Mouse (Mus musculus) kidney, postnatal 0 days (tissue): ENCODE data around the gene Cass4. TPM values are rescaled to one million over a fixed set of nuclear protein-coding genes. Genes with fewer than 3 reads are reported as not detected.

ENCODE experiments used
- ATAC-seq: fragments of 200-750 bp; cut with Nextera tagmentation; replicated peaks from 2 replicates; pipeline ENCODE4 v1.8.0; 2017; ENCODE audit warnings: low read depth, moderate number of reproducible peaks, moderate TSS enrichment, moderate library complexity; ENCODE audit not compliant: low FRiP score
- DNase-seq: peaks from one replicate; pipeline ENCODE4 v3.0.0-alpha.2; 2016; ENCODE audit warnings: low spot score
- H3K27ac ChIP-seq: fragments of 300-500 bp; sonication (generic); 2 replicates; pipeline ENCODE4 v1.5.1; 2014; ENCODE audit warnings: mild to moderate bottlenecking
- H3K27me3 ChIP-seq: fragments of 300-500 bp; sonication (generic); 2 replicates; pipeline ENCODE4 v1.6.1; 2014; ENCODE audit warnings: low read length, mixed read lengths; ENCODE audit not compliant: insufficient read depth
- H3K36me3 ChIP-seq: fragments of 300-500 bp; sonication (generic); 2 replicates; pipeline ENCODE4 v1.6.1; 2014; ENCODE audit warnings: low read length, mixed read lengths; ENCODE audit not compliant: insufficient read depth
- H3K4me1 ChIP-seq: fragments of 300-500 bp; sonication (generic); replicated peaks from 2 replicates; pipeline ENCODE4 v1.6.1; 2014; ENCODE audit warnings: antibody characterized with exemption, low read length, mixed read lengths; ENCODE audit not compliant: insufficient read depth
- H3K4me2 ChIP-seq: fragments of 300-500 bp; sonication (generic); 2 replicates; pipeline ENCODE4 v1.6.1; 2014; ENCODE audit warnings: mild to moderate bottlenecking, low read length, moderate library complexity, mixed read lengths
- H3K4me3 ChIP-seq: fragments of 300-500 bp; sonication (generic); replicated peaks from 2 replicates; pipeline ENCODE4 v1.5.1; 2014; ENCODE audit warnings: low read depth, low read length
- H3K9ac ChIP-seq: fragments of 300-500 bp; sonication (generic); 2 replicates; pipeline ENCODE4 v1.6.1; 2014; ENCODE audit warnings: low read depth, low read length
- H3K9me3 ChIP-seq: fragments of 300-500 bp; sonication (generic); replicated peaks from 2 replicates; pipeline ENCODE4 v1.6.1; 2016; ENCODE audit warnings: low read length, inconsistent platforms, mixed read lengths
- CTCF ChIP-seq: IDR thresholded peaks from 2 replicates; pipeline ENCODE4 v1.5.1; 2016; ENCODE audit warnings: antibody characterized with exemption, low read depth, mild to moderate bottlenecking, moderate library complexity
- WGBS: fragments of 180-500 bp; shearing (Covaris S2); extraction: QIAGEN DNeasy Blood & Tissue Kit; methylation state at CpG from one replicate; pipeline ENCODE4 v1.1.7; 2014; 5-methylcytosine and 5-hydroxymethylcytosine counted together
- polyA plus RNA-seq: library from polyadenylated mRNA; unstranded; fragments of >200 nt; fragmentation: Nextera tagmentation; extraction: Ambion mirVana; gene quantifications from 2 replicates; pipeline ENCODE4 v1.2.1, GENCODE M21; 2015

The Cass4 gene
- polyA plus RNA-seq, 1 experiment from 2014 or later = 0.13 TPM

- WGBS = 88% methylated on average over 11 of the region's 11 CpGs
- Histone ChIP-seq H3K9ac (no peak within 1 kb of the TSS), H3K4me2 (no peak within 1 kb of the TSS), H3K4me3 (no peak within 1 kb of the TSS), H3K9me3 (no peaks in the 10 kb centered on the region), H3K36me3 (peaks cover 26% of the 10 kb centered on the region), H3K27me3 (no peaks in the 10 kb centered on the region), H3K27ac (no peak within 1 kb of the TSS), H3K4me1 (no peaks in the 10 kb centered on the region)
- DNase-seq (no peak), ATAC-seq (no peak)
- no peak for TF ChIP-seq CTCF
Measured at GRCm38 (mm10) chr2:172458496-172458895, 64.9 kb downstream of the Cass4 start, which contains the start of gene Gcnt7. Gene Gcnt7 (minus strand): TSS chr2:172458596.

GRCm38 (mm10) chr2:172460647-172461046 is 67.1 kb downstream of the Cass4 start:
- Histone ChIP-seq H3K4me1 (no peaks in the 10 kb centered on the region), H3K4me2 (no peak overlapping the region), H3K27ac (no peak overlapping the region), H3K9me3 (no peaks in the 10 kb centered on the region), H3K36me3 (peaks cover 22% of the 10 kb centered on the region), H3K27me3 (no peaks in the 10 kb centered on the region), H3K9ac (no peak overlapping the region), H3K4me3 (no peak overlapping the region)
- no peak for DNase-seq
- no peak for TF ChIP-seq CTCF
- 76% methylated on average over 2 of the region's 2 CpGs for WGBS
- no peak for ATAC-seq

GRCm38 (mm10) chr2:172462813-172463212 is 69.2 kb downstream of the Cass4 start:
- no peak for ATAC-seq
- Histone ChIP-seq H3K9me3 (no peaks in the 10 kb centered on the region), H3K27ac (no peak overlapping the region), H3K4me2 (no peak overlapping the region), H3K36me3 (peaks cover 25% of the 10 kb centered on the region), H3K27me3 (no peaks in the 10 kb centered on the region), H3K4me3 (no peak overlapping the region), H3K9ac (no peak overlapping the region), H3K4me1 (no peaks in the 10 kb centered on the region)
- 88% methylated on average over 4 of the region's 4 CpGs for WGBS
- TF ChIP-seq CTCF = no peak
- DNase-seq = no peak

- Histone ChIP-seq H3K9ac (no peak overlapping the region), H3K9me3 (no peaks in the 10 kb centered on the region), H3K4me2 (no peak overlapping the region), H3K36me3 (peaks cover 32% of the 10 kb centered on the region), H3K27me3 (no peaks in the 10 kb centered on the region), H3K4me1 (no peaks in the 10 kb centered on the region), H3K27ac (no peak overlapping the region), H3K4me3 (no peak overlapping the region)
- WGBS = 91% methylated on average over 11 of the region's 11 CpGs
- TF ChIP-seq CTCF = no peak
- ATAC-seq = no peak
- no peak for DNase-seq
Measured at GRCm38 (mm10) chr2:172466427-172467132, 73.0 kb downstream of the Cass4 start.

GRCm38 (mm10) chr2:172467206-172467605 is 73.6 kb downstream of the Cass4 start:
- no peak for TF ChIP-seq CTCF
- no peaks in the 10 kb centered on the region for H3K4me1 ChIP-seq
- H3K4me3 ChIP-seq = no peak overlapping the region
- no peak overlapping the region for H3K9ac ChIP-seq
- no peaks in the 10 kb centered on the region for H3K9me3 ChIP-seq
- no peak for DNase-seq
- no peak overlapping the region for H3K4me2 ChIP-seq
- no peak overlapping the region for H3K27ac ChIP-seq
- peaks cover 30% of the 10 kb centered on the region for H3K36me3 ChIP-seq
- H3K27me3 ChIP-seq = no peaks in the 10 kb centered on the region
- ATAC-seq = no peak
- WGBS = 96% methylated on average over 5 of the region's 5 CpGs

GRCm38 (mm10) chr2:172468346-172468819 is 74.8 kb downstream of the Cass4 start:
- no peaks in the 10 kb centered on the region for H3K9me3 ChIP-seq
- ATAC-seq (no peak), DNase-seq (no peak)
- no peaks in the 10 kb centered on the region for H3K27me3 ChIP-seq
- no peak overlapping the region for H3K4me2 ChIP-seq
- H3K9ac ChIP-seq = no peak overlapping the region
- no peak overlapping the region for H3K27ac ChIP-seq
- no peak overlapping the region for H3K4me3 ChIP-seq
- TF ChIP-seq CTCF = no peak
- peaks cover 30% of the 10 kb centered on the region for H3K36me3 ChIP-seq
- WGBS = 88% methylated on average over 11 of the region's 11 CpGs
- H3K4me1 ChIP-seq = no peaks in the 10 kb centered on the region; the same call in 1 of the 2 replicates
